Mouse (Mus musculus) midbrain, embryonic 16.5 days (tissue): Measurements from ENCODE around the gene Tmigd1. TPM values are rescaled to one million over a fixed set of nuclear protein-coding genes. Genes with fewer than 3 reads are reported as not detected.

Experiments used
- ATAC-seq: fragments of 200-750 bp; cut with Nextera tagmentation; 2 replicates; pipeline ENCODE4 v1.8.0; 2017; ENCODE audit warnings: moderate TSS enrichment
- H3K27ac ChIP-seq: fragments of 300-500 bp; sonication (generic); 2 replicates; pipeline ENCODE4 v1.5.1; 2014; ENCODE audit warnings: mild to moderate bottlenecking, low read length, mixed read lengths
- H3K27me3 ChIP-seq: fragments of 300-500 bp; sonication (generic); 2 replicates; pipeline ENCODE4 v1.6.1; 2014; ENCODE audit warnings: low read depth, low read length, mixed read lengths; ENCODE audit not compliant: control insufficient read depth, insufficient read depth
- H3K36me3 ChIP-seq: fragments of 300-500 bp; sonication (generic); 2 replicates; pipeline ENCODE4 v1.6.1; 2014; ENCODE audit warnings: mild to moderate bottlenecking, low read length, moderate library complexity, mixed read lengths; ENCODE audit not compliant: control insufficient read depth, insufficient read depth
- H3K4me1 ChIP-seq: fragments of 300-500 bp; sonication (generic); 2 replicates; pipeline ENCODE4 v1.6.1; 2014; ENCODE audit warnings: mild to moderate bottlenecking, low read length, mixed read lengths; ENCODE audit not compliant: control insufficient read depth, insufficient read depth
- H3K4me2 ChIP-seq: fragments of 300-500 bp; sonication (generic); 2 replicates; pipeline ENCODE4 v1.6.1; 2014; ENCODE audit warnings: mild to moderate bottlenecking, low read length, mixed read lengths
- H3K4me3 ChIP-seq: fragments of 300-500 bp; sonication (generic); 2 replicates; pipeline ENCODE4 v1.5.1; 2014; ENCODE audit warnings: low read depth, mild to moderate bottlenecking, low read length, moderate library complexity, mixed read lengths
- H3K9ac ChIP-seq: fragments of 300-500 bp; sonication (generic); 2 replicates; pipeline ENCODE4 v1.6.1; 2014; ENCODE audit warnings: low read depth, low read length, mixed read lengths
- H3K9me3 ChIP-seq: fragments of 300-500 bp; sonication (generic); replicated peaks from 2 replicates; pipeline ENCODE4 v1.6.1; 2014; ENCODE audit warnings: mild to moderate bottlenecking, low read length, mixed read lengths; ENCODE audit not compliant: control insufficient read depth, poor library complexity, severe bottlenecking
- WGBS: fragments of 180-500 bp; shearing (Covaris S2); extraction: QIAGEN DNeasy Blood & Tissue Kit; methylation state at CpG from one replicate; pipeline ENCODE4 v1.1.7; 2014; 5-methylcytosine and 5-hydroxymethylcytosine counted together
- polyA plus RNA-seq: library from polyadenylated mRNA; unstranded; fragments of >200 nt; fragmentation: Nextera tagmentation; extraction: Ambion mirVana; gene quantifications from 2 replicates; pipeline ENCODE4 v1.2.1, GENCODE M21; 2015

Gene Tmigd1
- not detected in 2 replicates for polyA plus RNA-seq

DNA sequence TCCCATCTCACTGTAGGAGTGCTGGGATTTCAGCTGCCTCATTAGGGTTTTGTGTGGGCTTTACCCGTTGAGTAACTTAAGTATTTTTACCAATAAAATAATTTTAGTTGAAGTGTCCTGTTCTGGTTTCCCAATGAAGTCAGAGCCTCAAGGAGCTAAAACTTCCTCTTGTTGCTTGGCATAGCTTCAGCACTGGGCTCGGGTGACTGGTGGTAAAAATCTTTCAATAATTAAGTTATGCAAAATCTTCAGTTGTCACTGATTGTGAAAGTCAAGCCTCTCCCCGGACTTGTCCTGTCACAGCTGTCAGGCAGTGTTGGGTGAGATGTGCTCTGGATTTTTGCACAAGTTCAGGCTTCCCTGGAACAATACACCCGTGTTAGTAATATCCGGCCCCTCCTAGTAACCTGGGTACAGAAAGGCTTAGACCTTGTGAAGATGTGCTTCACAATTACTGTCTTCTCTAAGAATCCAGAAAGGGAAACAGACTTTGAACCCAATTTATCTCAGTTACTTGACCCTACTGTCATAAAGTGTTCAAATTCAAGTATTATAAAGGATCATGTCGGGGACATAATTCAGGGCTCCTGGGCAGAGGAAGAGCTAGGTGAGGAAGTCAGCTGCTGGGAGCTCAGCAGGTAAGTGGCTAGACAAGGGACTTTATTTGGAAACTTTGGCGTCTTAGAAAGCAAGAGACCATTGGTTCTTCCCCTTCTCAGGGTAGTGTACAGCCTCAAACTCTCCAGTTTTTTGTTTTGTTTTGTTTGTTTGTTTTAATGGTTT lies at the start of gene Tmigd1:
TSS of gene Tmigd1 (plus strand) at position 581 of the 783 bp plus-strand sequence.
- H3K9me3 ChIP-seq = no peaks in the 10 kb centered on the region
- no peaks in the 10 kb centered on the region for H3K36me3 ChIP-seq
- WGBS = 73% methylated on average over 7 of the region's 7 CpGs
- H3K4me2 ChIP-seq = no peak within 1 kb of the TSS
- no peaks in the 10 kb centered on the region for H3K27me3 ChIP-seq
- H3K4me3 ChIP-seq = no peak within 1 kb of the TSS
- no peaks in the 10 kb centered on the region for H3K4me1 ChIP-seq
- ATAC-seq = no peak
- H3K27ac ChIP-seq = no peak within 1 kb of the TSS
- no peak within 1 kb of the TSS for H3K9ac ChIP-seq

DNA sequence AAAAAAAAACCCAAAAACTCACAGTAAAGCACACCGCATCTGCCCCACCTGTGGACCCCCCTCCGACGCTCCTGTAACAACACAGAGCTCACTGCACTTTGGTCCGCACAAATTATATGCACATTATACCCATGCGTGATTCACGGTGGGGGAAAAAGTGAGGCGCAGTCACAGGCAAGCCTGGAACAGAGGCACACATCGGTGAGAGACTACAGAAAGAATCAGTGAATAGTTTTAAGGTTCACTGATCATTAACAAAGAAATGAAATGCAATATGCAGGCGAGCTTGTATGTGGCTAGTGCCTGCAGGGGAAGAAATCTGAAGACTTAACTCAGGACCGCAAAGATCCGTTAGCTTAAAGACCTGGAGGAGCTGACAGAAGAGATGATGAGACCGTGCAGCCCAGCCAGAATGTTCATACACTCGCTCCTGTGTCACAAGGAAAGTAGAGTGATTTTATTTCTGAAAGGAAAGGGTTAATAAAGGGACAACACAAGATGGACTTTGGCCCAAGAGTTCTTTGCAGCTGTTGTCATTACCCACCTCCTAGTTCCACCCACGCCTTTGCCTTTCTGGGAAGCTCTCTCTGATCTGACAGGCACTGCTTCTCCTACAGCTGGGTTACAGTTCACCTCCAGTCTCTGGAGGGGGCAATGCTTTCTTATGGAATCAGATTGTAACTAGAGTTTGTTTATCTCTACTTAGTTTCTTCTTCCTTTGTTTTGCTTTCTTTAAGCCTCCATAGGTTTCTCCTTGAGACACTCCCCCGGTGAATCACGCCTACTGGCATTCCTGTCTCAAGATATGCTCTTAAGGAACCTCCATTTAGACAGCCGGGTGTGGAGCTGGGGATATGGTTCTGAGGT lies 47.3 kb upstream of the Tmigd1 start:
- Histone ChIP-seq H3K9ac (no peak overlapping the region), H3K4me1 (no peaks in the 10 kb centered on the region), H3K4me2 (no peak overlapping the region), H3K4me3 (no peak overlapping the region), H3K27me3 (no peaks in the 10 kb centered on the region), H3K36me3 (no peaks in the 10 kb centered on the region), H3K9me3 (no peaks in the 10 kb centered on the region), H3K27ac (no peak overlapping the region)
- WGBS = 50% methylated on average over 17 of the region's 17 CpGs
- ATAC-seq = no peak

DNA sequence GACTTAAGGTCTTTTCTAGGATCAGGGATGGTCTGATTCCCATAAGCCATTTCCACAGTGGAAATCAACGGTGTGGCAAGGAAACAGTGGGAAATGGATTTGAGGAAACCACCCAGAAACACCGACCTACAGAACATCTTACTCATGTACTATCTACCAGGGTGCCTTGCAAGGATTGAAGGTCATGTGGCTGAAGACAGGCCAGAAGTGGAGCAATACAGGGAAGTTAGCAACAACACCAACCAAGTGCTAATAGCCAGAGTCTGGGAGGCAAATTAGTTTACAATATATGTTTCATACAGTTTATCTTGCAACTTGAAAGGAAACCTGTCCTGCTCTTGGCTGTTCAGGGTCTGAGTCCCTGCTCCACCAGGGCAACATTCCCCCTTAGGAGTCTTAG lies 45.4 kb upstream of the Tmigd1 start:
- H3K4me3 ChIP-seq = no peak overlapping the region
- H3K9me3 ChIP-seq = no peaks in the 10 kb centered on the region
- H3K36me3 ChIP-seq = no peaks in the 10 kb centered on the region
- H3K27ac ChIP-seq = no peak overlapping the region
- no peak for ATAC-seq
- 92% methylated on average over 2 of the region's 2 CpGs for WGBS
- no peaks in the 10 kb centered on the region for H3K27me3 ChIP-seq
- no peak overlapping the region for H3K9ac ChIP-seq
- H3K4me2 ChIP-seq = no peak overlapping the region
- H3K4me1 ChIP-seq = no peaks in the 10 kb centered on the region

- H3K4me1 ChIP-seq = no peaks in the 10 kb centered on the region
- H3K9me3 ChIP-seq = no peaks in the 10 kb centered on the region
- no peak overlapping the region for H3K4me2 ChIP-seq
- H3K27me3 ChIP-seq = no peaks in the 10 kb centered on the region
- 88% methylated on average over 7 of the region's 7 CpGs for WGBS
- H3K9ac ChIP-seq = no peak overlapping the region
- no peaks in the 10 kb centered on the region for H3K36me3 ChIP-seq
- no peak for ATAC-seq
- no peak overlapping the region for H3K4me3 ChIP-seq
- no peak overlapping the region for H3K27ac ChIP-seq
These were observed 44.8 kb upstream of the Tmigd1 start for GRCm38 (mm10) chr11:76857111-76857510.

DNA sequence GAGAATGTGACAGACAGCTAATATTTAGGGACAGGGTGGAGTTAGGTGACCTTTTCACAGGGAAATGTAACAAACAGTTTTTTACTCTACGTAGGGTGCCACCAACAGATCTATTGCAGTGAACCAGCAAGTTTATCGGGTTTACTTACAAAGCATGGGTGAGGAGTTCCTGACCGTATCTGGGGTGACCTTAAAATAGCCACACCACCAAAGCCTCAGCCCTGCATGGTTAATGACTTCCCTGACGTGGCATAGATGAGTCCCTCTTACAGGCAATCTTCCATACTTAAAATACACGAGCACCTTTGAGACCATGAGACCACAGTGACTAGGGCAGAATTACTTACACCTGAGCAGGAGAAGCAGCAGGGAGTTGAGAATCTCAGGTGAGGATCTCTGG lies 43.2 kb upstream of the Tmigd1 start:
- WGBS = 83% methylated on average over 5 of the region's 5 CpGs
- H3K36me3 ChIP-seq = no peaks in the 10 kb centered on the region
- no peak for ATAC-seq
- no peak overlapping the region for H3K4me2 ChIP-seq
- H3K9me3 ChIP-seq = no peaks in the 10 kb centered on the region
- H3K4me3 ChIP-seq = no peak overlapping the region
- H3K4me1 ChIP-seq = no peaks in the 10 kb centered on the region
- H3K27me3 ChIP-seq = no peaks in the 10 kb centered on the region
- no peak overlapping the region for H3K27ac ChIP-seq
- H3K9ac ChIP-seq = no peak overlapping the region

DNA sequence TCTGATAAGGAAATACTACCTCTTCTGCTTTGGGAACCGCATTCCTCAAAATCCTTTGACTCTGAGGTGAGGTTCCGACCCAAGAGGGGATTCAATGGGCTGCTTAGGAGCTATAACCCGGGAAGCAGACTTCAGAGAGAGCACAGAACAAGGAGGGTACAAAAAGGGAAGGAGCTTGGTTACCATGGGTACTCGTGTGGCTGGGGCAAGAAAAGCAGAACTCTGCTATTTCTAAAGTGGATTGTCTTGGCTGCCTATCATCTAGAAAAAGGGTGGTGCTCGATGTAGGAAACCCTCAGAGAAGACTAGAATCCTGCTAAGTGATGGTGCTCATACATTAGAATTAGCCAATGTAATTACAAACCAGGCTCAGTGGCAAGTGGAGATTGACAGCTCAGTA lies 42.7 kb upstream of the Tmigd1 start:
- no peaks in the 10 kb centered on the region for H3K9me3 ChIP-seq
- no peak overlapping the region for H3K9ac ChIP-seq
- ATAC-seq = no peak
- no peaks in the 10 kb centered on the region for H3K4me1 ChIP-seq
- no peak overlapping the region for H3K27ac ChIP-seq
- H3K36me3 ChIP-seq = no peaks in the 10 kb centered on the region
- no peaks in the 10 kb centered on the region for H3K27me3 ChIP-seq
- H3K4me3 ChIP-seq = no peak overlapping the region
- H3K4me2 ChIP-seq = no peak overlapping the region
- WGBS = 47% methylated on average over 5 of the region's 5 CpGs

DNA sequence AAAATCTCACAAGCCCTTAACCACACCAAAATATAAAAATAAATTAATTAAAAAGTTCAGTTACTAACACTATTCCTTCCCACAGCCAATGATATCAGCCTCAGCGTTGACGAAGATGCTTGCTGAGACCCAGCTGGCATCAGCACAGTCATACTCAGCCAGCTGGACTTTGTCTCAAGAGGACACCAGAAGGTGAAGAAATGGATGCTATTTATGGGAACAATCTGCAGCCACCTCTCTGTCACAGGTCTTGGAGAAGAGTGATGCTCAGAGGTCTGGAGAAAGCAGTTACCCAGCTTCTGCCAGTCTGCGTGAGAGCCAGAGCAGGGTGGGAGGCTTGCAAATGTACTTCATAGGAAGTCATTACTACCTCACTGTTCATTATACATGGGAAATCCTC lies 40.8 kb upstream of the Tmigd1 start:
- Histone ChIP-seq H3K4me2 (no peak overlapping the region), H3K4me3 (no peak overlapping the region), H3K9me3 (no peaks in the 10 kb centered on the region), H3K9ac (no peak overlapping the region), H3K27me3 (no peaks in the 10 kb centered on the region), H3K36me3 (no peaks in the 10 kb centered on the region), H3K4me1 (no peaks in the 10 kb centered on the region), H3K27ac (no peak overlapping the region)
- ATAC-seq = no peak
- 95% methylated on average over 3 of the region's 3 CpGs for whole genome bisulfite sequencing

DNA sequence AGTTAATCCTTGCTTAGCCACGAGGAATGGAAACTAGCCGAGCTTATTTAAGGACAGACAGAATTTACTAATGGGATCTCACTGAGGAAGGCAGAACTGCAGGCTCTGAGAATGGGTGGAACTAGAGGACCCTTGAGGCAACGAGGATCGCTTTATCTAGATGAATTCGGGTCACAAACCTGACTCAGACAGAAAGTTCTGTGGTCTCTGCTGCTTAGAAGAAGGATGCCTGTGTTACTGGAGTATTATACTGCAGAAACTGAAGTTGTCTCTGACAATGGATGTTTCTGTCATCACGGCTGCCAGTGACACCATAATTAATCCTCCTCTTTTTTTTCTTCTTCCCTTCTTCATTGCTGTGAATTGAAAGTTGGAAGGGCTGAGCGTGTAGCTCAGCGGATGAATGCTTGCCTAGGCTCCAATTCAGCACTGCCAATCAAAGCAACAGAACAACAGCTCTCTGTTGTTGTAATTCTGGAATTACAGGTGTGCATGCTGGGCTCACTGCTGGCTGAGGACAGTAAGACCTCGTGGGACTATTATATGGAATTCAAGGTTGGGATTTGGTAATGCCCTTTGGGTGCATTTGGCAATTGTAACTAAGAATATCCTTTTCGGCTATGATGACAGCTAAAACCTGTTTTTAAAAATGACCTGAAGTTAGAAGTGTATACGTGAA lies 29.3 kb upstream of the Tmigd1 start:
- H3K36me3 ChIP-seq = no peaks in the 10 kb centered on the region
- 52% methylated on average over 11 of the region's 11 CpGs for WGBS
- H3K4me3 ChIP-seq = no peak overlapping the region
- no peak overlapping the region for H3K4me2 ChIP-seq
- no peak overlapping the region for H3K9ac ChIP-seq
- no peaks in the 10 kb centered on the region for H3K27me3 ChIP-seq
- no peak overlapping the region for H3K27ac ChIP-seq
- no peak for ATAC-seq
- H3K9me3 ChIP-seq = no peaks in the 10 kb centered on the region
- H3K4me1 ChIP-seq = no peaks in the 10 kb centered on the region
